Mouse (Mus musculus) testis, adult 2 months (tissue): ENCODE data around the gene Dnajc10.

Source experiments
- CTCF ChIP-seq: fragments of 200-500 bp; IDR thresholded peaks from 2 replicates; pipeline ENCODE4 v1.5.1; 2012; ENCODE audit warnings: low read depth, mild to moderate bottlenecking, inconsistent platforms, low read length, moderate library complexity; ENCODE audit not compliant: control insufficient read depth, insufficient read depth, insufficient replicate concordance
- POLR2A ChIP-seq: fragments of 200-500 bp; IDR thresholded peaks from 2 replicates; pipeline ENCODE4 v1.6.1; 2012; ENCODE audit warnings: low read depth, mild to moderate bottlenecking, inconsistent platforms, low read length, moderate library complexity; ENCODE audit not compliant: control insufficient read depth

- TF ChIP-seq POLR2A, result no peak
- no peak for TF ChIP-seq CTCF
These were observed 41.5 kb downstream of the Dnajc10 start for GRCm38 (mm10) chr2:80356656-80357231.
